Comparison of ENCODE assay signal across 16 mouse cellular contexts in the genomic region with DNA sequence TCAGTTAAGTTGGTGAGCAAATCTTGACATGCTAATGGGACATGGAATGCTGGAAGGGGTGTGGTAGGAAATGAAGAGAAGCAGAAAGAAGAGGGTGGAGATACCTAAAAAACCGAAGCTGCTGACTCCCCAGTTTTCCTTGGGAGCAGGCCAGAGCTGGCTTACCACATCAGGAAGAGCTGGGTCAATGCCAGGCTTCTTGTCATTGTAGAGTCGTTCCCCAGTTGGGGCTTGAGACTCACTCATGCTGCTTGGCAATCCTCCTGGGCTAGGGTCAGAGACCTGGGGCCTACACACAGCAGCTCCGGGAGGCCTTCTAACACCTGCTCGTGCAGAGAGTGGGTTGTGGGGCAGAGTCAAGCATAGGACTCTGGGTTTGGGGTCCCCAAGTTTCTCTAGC. TPM values are rescaled to one million over a fixed set of nuclear protein-coding genes. Genes with fewer than 3 reads are reported as not detected.
DNase-seq lines count a peak whose midpoint lies in the region; ATAC-seq and TF ChIP-seq lines count a peak whose summit lies in the region.
"Had no signal": no experiment of that assay in that cellular context is flagged by ENCODE, and none has a peak within 500 bp of the region (broad histone marks: within the 10 kb centered on the region; RNA-seq: fewer than 3 reads in every experiment).

No protein-coding gene starts in this region.

- no peaks in the 10 kb centered on the region for H3K27me3 ChIP-seq in embryonic facial prominence, embryonic 15.5 days
- H3K27me3 ChIP-seq in lung, postnatal 0 days (replicated peaks; ENCODE audit: insufficient read depth, low read length): no peaks in the 10 kb centered on the region
- H3K27me3 ChIP-seq: midbrain, embryonic 12.5 days; neural tube, embryonic 15.5 days had no signal

- TF ChIP-seq CTCF in lung, postnatal 0 days (IDR thresholded peaks at IDR 0.05): no peak

- no peaks in the 10 kb centered on the region for H3K9me3 ChIP-seq in embryonic facial prominence, embryonic 15.5 days (replicated peaks)
- H3K9me3 ChIP-seq in lung, postnatal 0 days (ENCODE audit: low read length): no peaks in the 10 kb centered on the region
- H3K9me3 ChIP-seq: G1E; hindbrain, embryonic 10.5 days; midbrain, embryonic 12.5 days; neural tube, embryonic 15.5 days had no signal

- H3K36me3 ChIP-seq in embryonic facial prominence, embryonic 15.5 days: no peaks in the 10 kb centered on the region
- no peaks in the 10 kb centered on the region for H3K36me3 ChIP-seq in lung, postnatal 0 days (ENCODE audit: insufficient read depth, low read length)
- H3K36me3 ChIP-seq: hindbrain, embryonic 10.5 days; midbrain, embryonic 12.5 days; neural tube, embryonic 15.5 days had no signal

- peak overlapping the region; percentile 48; the same call in 1 of the 2 replicates for H3K27ac ChIP-seq in embryonic facial prominence, embryonic 15.5 days (replicated peaks)
- H3K27ac ChIP-seq in lung, postnatal 0 days (ENCODE audit: low read length): no peak overlapping the region
- H3K27ac ChIP-seq: hindbrain, embryonic 10.5 days; midbrain, embryonic 12.5 days; neural tube, embryonic 15.5 days had no signal

- no peak; the same call in 1 of the 2 replicates for ATAC-seq in embryonic facial prominence, embryonic 15.5 days (ENCODE audit: insufficient number of reproducible peaks, low FRiP score, low TSS enrichment, low read depth)
- no peak for ATAC-seq in lung, postnatal 0 days

- peak; percentile 44 to 59 for DNase-seq in kidney, postnatal 25 days
- DNase-seq in kidney, adult 11 months: no peak
- DNase-seq in adipocyte (ENCODE audit: low spot score): peak; percentile 82
- DNase-seq in lung, postnatal 0 days (ENCODE audit: low spot score): peak; percentile 52
- no peak for DNase-seq in c-Kit-positive CD71-positive TER-119-positive erythroid progenitor cells, embryonic 14.5 days (ENCODE audit: low spot score)
- no peak for DNase-seq in right cerebral cortex, postnatal 14 days
- DNase-seq: cerebellum, postnatal 36 days; layer of hippocampus, adult 9-11 months; liver; thymus, postnatal 14 days had no signal

- H3K4me3 ChIP-seq in embryonic facial prominence, embryonic 15.5 days (replicated peaks): no peak overlapping the region
- no peak overlapping the region for H3K4me3 ChIP-seq in lung, postnatal 0 days (ENCODE audit: low read depth, low read length)
- H3K4me3 ChIP-seq: erythroblast, embryonic 14.5 days; hindbrain, embryonic 10.5 days; midbrain, embryonic 12.5 days; neural tube, embryonic 15.5 days had no signal

- WGBS in embryonic facial prominence, embryonic 15.5 days: 55% methylated on average over 4 of the region's 4 CpGs
- 43% methylated on average over 4 of the region's 4 CpGs for WGBS in lung, postnatal 0 days

- no peak for TF ChIP-seq EP300 in lung, postnatal 0 days (IDR thresholded peaks at IDR 0.05)

- no peaks in the 10 kb centered on the region for H3K4me1 ChIP-seq in embryonic facial prominence, embryonic 15.5 days
- no peaks in the 10 kb centered on the region for H3K4me1 ChIP-seq in lung, postnatal 0 days (ENCODE audit: insufficient read depth, low read depth, low read length)
- H3K4me1 ChIP-seq: midbrain, embryonic 12.5 days; neural tube, embryonic 15.5 days had no signal

- no peak overlapping the region for H3K4me2 ChIP-seq in embryonic facial prominence, embryonic 15.5 days (replicated peaks)
- no peak overlapping the region for H3K4me2 ChIP-seq in lung, postnatal 0 days (replicated peaks; ENCODE audit: low read depth, low read length)
- H3K4me2 ChIP-seq: midbrain, embryonic 12.5 days; neural tube, embryonic 15.5 days had no signal

- H3K9ac ChIP-seq in embryonic facial prominence, embryonic 15.5 days: no peak overlapping the region
- no peak overlapping the region for H3K9ac ChIP-seq in lung, postnatal 0 days (replicated peaks; ENCODE audit: low read depth)
- H3K9ac ChIP-seq: midbrain, embryonic 12.5 days; neural tube, embryonic 15.5 days had no signal

RNA-seq across cellular contexts. Expression of gene Cage1, which starts 34.1 kb away (rescaled TPM):
- polyA plus RNA-seq in embryonic facial prominence, embryonic 15.5 days (2015; fragmentation: Nextera tagmentation; extraction: Ambion mirVana): 1.5 and 1.6 TPM in 2 replicates
- 1.5 and 1.8 TPM in 2 replicates for polyA plus RNA-seq in lung, postnatal 0 days (2015; fragmentation: Nextera tagmentation; extraction: Ambion mirVana)

RNA-seq across cellular contexts. Expression of gene Riok1, which starts 34.1 kb away (rescaled TPM):
- 46.4 and 52.2 TPM in 2 replicates for polyA plus RNA-seq in embryonic facial prominence, embryonic 15.5 days (2015; fragmentation: Nextera tagmentation; extraction: Ambion mirVana)
- polyA plus RNA-seq in lung, postnatal 0 days (2015; fragmentation: Nextera tagmentation; extraction: Ambion mirVana): 29.5 and 33.9 TPM in 2 replicates

Comparison
In these comparisons a context has a peak if more than half of its experiments do, and no peak if none do; other contexts are left out.
1. DNase-seq: peak in kidney, postnatal 25 days (2 of 2), adipocyte (single experiment) and lung, postnatal 0 days (single experiment); none in kidney, adult 11 months (single experiment), c-Kit-positive CD71-positive TER-119-positive erythroid progenitor cells, embryonic 14.5 days (single experiment) and right cerebral cortex, postnatal 14 days (single experiment).